Mouse (Mus musculus): ENCODE measurements at regions not wholly inside any gene's neighbourhood (a gene's known extent, or its start where the extent isn't known, plus 50 kb on each side); places are given as distances from the start of the nearest gene placed in this dataset.

DNA sequence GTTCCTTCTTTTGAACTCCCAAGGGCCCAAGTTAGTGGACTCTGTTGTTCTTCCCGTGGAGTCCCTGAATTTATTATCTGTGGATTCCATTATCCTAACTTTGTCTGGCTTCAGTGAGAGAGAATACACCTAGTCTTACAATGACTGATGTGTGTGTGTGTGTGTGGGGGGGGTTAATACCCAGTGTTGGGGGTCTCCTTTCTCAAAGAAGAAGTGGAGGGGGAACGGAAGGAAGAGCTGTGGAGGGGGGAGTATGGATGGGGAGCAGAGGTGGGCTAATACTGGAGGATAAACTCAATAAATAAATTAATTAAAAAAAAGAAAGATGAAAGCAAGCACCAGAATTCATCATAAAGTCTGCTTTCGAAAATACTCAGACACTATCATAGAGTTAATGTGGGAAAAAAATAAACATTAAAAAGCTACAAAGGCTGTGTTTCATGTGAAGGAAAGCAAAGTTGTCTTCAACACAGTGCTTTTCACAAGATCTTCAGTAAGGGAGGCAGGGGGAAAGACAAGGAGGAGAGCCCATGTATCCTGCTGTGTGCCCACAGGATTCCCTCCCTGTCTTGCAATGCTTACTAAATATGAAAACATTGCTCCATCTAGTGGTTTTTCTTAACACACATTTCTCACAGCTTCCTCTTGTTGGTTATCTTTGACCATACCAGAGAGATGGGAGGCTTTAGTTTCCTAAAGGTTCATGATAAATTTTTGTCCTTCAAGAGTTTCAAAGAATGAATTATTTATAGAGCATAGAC, 173.4 kb upstream of the A1bg start:
- TF ChIP-seq CTCF (IDR thresholded peaks at IDR 0.05; ENCODE audit: borderline replicate concordance, control insufficient read depth, extremely low read depth, insufficient read depth, low read length, poor library complexity) (no peak), POLR2A (IDR thresholded peaks at IDR 0.05; ENCODE audit: control insufficient read depth, extremely low read depth, insufficient read depth, low read length, poor library complexity) (no peak)
